Mouse (Mus musculus) brain, embryonic 14.5 days (tissue): Measurements from ENCODE around the gene Gm3020.
"Not testable (repeated sequence)": the region's sequence is repeated elsewhere in the genome, so short reads cannot be mapped to it uniquely, and the experiment has no call there.

Experiments used
- CTCF ChIP-seq: fragments of 200-500 bp; IDR thresholded peaks from 2 replicates; pipeline ENCODE4 v1.5.1; 2012; ENCODE audit warnings: inconsistent platforms, mild to moderate bottlenecking, moderate library complexity, borderline replicate concordance; ENCODE audit not compliant: insufficient read depth, insufficient read length; ENCODE audit errors: extremely low read depth
- POLR2A ChIP-seq: fragments of 200-500 bp; IDR thresholded peaks from 2 replicates; pipeline ENCODE4 v1.6.1; 2012; ENCODE audit warnings: mild to moderate bottlenecking, inconsistent platforms, borderline replicate concordance; ENCODE audit not compliant: poor library complexity, insufficient read depth, insufficient read length, severe bottlenecking; ENCODE audit errors: extremely low read depth

GRCm38 (mm10) chr14:3634212-3634611 is 17.6 kb upstream of the Gm3020 start, which contains the start of gene Gm3012:
- TF ChIP-seq POLR2A, CTCF: not testable (repeated sequence)
